Mouse (Mus musculus): ENCODE data around the gene Gnptab. TPM values are rescaled to one million over a fixed set of nuclear protein-coding genes. Genes with fewer than 3 reads are reported as not detected.
A peak's percentile ranks its signal among the peaks of the same experiment; 100 is the strongest.

Gnptab gene
- total RNA-seq, 1 experiment = 25.1 TPM

- no peak for TF ChIP-seq ZNF384 (IDR thresholded peaks at IDR 0.05; ENCODE audit: low read depth, low read length)
- no peak for TF ChIP-seq CHD2 (IDR thresholded peaks at IDR 0.05; ENCODE audit: low read depth, low read length)
- TF ChIP-seq MAFK (IDR thresholded peaks at IDR 0.05; ENCODE audit: insufficient read depth, low read depth, low read length) = no peak
- no peak for TF ChIP-seq HCFC1 (IDR thresholded peaks at IDR 0.05; ENCODE audit: borderline replicate concordance, insufficient read depth, low read length)
- no peak for TF ChIP-seq ZC3H11A (IDR thresholded peaks at IDR 0.05; ENCODE audit: borderline replicate concordance, low read depth, low read length)
- Histone ChIP-seq H3K27ac (ENCODE audit: insufficient read depth, low read depth, low read length, poor library complexity, severe bottlenecking) (no peak overlapping the region), H3K36me3 (ENCODE audit: control insufficient read depth, insufficient read depth, low read length, poor library complexity, severe bottlenecking) (no peaks in the 10 kb centered on the region), H3K9me3 (ENCODE audit: control insufficient read depth, insufficient read depth, low read depth, low read length) (no peaks in the 10 kb centered on the region), H3K9ac (ENCODE audit: insufficient read depth, low read depth, low read length, poor library complexity, severe bottlenecking) (peak overlapping the region; percentile 39; the same call in 1 of the 2 replicates), H3K4me1 (ENCODE audit: control insufficient read depth in 2 of 2, insufficient read depth in 2 of 2, low read length in 2 of 2, poor library complexity in 1 of 2) (peaks cover 0 to 5% of the 10 kb centered on the region in 2 experiments; a peak in 1 of 4 replicates), H3K4me3 (ENCODE audit: insufficient read depth in 1 of 2, low read depth in 1 of 2, low read length in 2 of 2, poor library complexity in 1 of 2, severe bottlenecking in 1 of 2) (peak overlapping the region; percentile 70 to 77)
- in situ Hi-C loops (cut with MboI; ENCODE audit: low sequenced_read_pairs in 2 of 2, unreplicated experiment in 2 of 2) = no loop called here
- DNase-seq (ENCODE audit: low read depth, low spot score) = no peak
Observed at GRCm38 (mm10) chr10:88356983-88357559, 21.9 kb upstream of the Gnptab start.

GRCm38 (mm10) chr10:88362218-88362617 is 16.7 kb upstream of the Gnptab start:
- Histone ChIP-seq H3K9ac (ENCODE audit: insufficient read depth, low read depth, low read length, poor library complexity, severe bottlenecking) (no peak overlapping the region), H3K27ac (ENCODE audit: insufficient read depth, low read depth, low read length, poor library complexity, severe bottlenecking) (no peak overlapping the region), H3K36me3 (ENCODE audit: control insufficient read depth, insufficient read depth, low read length, poor library complexity, severe bottlenecking) (no peaks in the 10 kb centered on the region), H3K9me3 (ENCODE audit: control insufficient read depth, insufficient read depth, low read depth, low read length) (no peaks in the 10 kb centered on the region), H3K4me1 (ENCODE audit: control insufficient read depth in 2 of 2, insufficient read depth in 2 of 2, low read length in 2 of 2, poor library complexity in 1 of 2) (no peaks in the 10 kb centered on the region), H3K4me3 (ENCODE audit: insufficient read depth in 1 of 2, low read depth in 1 of 2, low read length in 2 of 2, poor library complexity in 1 of 2, severe bottlenecking in 1 of 2) (no peak overlapping the region)
- TF ChIP-seq ZNF384 (IDR thresholded peaks at IDR 0.05; ENCODE audit: low read depth, low read length) (no peak), HCFC1 (IDR thresholded peaks at IDR 0.05; ENCODE audit: borderline replicate concordance, insufficient read depth, low read length) (no peak), MAFK (IDR thresholded peaks at IDR 0.05; ENCODE audit: insufficient read depth, low read depth, low read length) (no peak), ZC3H11A (IDR thresholded peaks at IDR 0.05; ENCODE audit: borderline replicate concordance, low read depth, low read length) (no peak), CHD2 (IDR thresholded peaks at IDR 0.05; ENCODE audit: low read depth, low read length) (no peak)
- DNase-seq (ENCODE audit: low read depth, low spot score) = no peak
- in situ Hi-C loops (cut with MboI; ENCODE audit: low sequenced_read_pairs in 2 of 2, unreplicated experiment in 2 of 2) = no loop called here

- Histone ChIP-seq H3K36me3 (ENCODE audit: control insufficient read depth, insufficient read depth, low read length, poor library complexity, severe bottlenecking) (no peaks in the 10 kb centered on the region), H3K27ac (ENCODE audit: insufficient read depth, low read depth, low read length, poor library complexity, severe bottlenecking) (no peak overlapping the region), H3K4me1 (ENCODE audit: control insufficient read depth in 2 of 2, insufficient read depth in 2 of 2, low read length in 2 of 2, poor library complexity in 1 of 2) (no peaks in the 10 kb centered on the region), H3K9me3 (ENCODE audit: control insufficient read depth, insufficient read depth, low read depth, low read length) (no peaks in the 10 kb centered on the region), H3K4me3 (ENCODE audit: insufficient read depth in 1 of 2, low read depth in 1 of 2, low read length in 2 of 2, poor library complexity in 1 of 2, severe bottlenecking in 1 of 2) (no peak overlapping the region), H3K9ac (ENCODE audit: insufficient read depth, low read depth, low read length, poor library complexity, severe bottlenecking) (no peak overlapping the region)
- in situ Hi-C loops (cut with MboI; ENCODE audit: low sequenced_read_pairs in 2 of 2, unreplicated experiment in 2 of 2) = no loop called here
- DNase-seq (ENCODE audit: low read depth, low spot score) = no peak
- no peak for TF ChIP-seq ZC3H11A (IDR thresholded peaks at IDR 0.05; ENCODE audit: borderline replicate concordance, low read depth, low read length)
- no peak for TF ChIP-seq ZNF384 (IDR thresholded peaks at IDR 0.05; ENCODE audit: low read depth, low read length)
- no peak for TF ChIP-seq HCFC1 (IDR thresholded peaks at IDR 0.05; ENCODE audit: borderline replicate concordance, insufficient read depth, low read length)
- TF ChIP-seq MAFK (IDR thresholded peaks at IDR 0.05; ENCODE audit: insufficient read depth, low read depth, low read length) = no peak
- TF ChIP-seq CHD2 (IDR thresholded peaks at IDR 0.05; ENCODE audit: low read depth, low read length) = no peak
Observed at GRCm38 (mm10) chr10:88364221-88364620, 14.7 kb upstream of the Gnptab start.

GRCm38 (mm10) chr10:88369233-88369632 is 9.7 kb upstream of the Gnptab start:
- Histone ChIP-seq H3K4me1 (ENCODE audit: control insufficient read depth in 2 of 2, insufficient read depth in 2 of 2, low read length in 2 of 2, poor library complexity in 1 of 2) (no peaks in the 10 kb centered on the region), H3K9me3 (ENCODE audit: control insufficient read depth, insufficient read depth, low read depth, low read length) (no peaks in the 10 kb centered on the region), H3K27ac (ENCODE audit: insufficient read depth, low read depth, low read length, poor library complexity, severe bottlenecking) (no peak overlapping the region), H3K9ac (ENCODE audit: insufficient read depth, low read depth, low read length, poor library complexity, severe bottlenecking) (no peak overlapping the region), H3K4me3 (ENCODE audit: insufficient read depth in 1 of 2, low read depth in 1 of 2, low read length in 2 of 2, poor library complexity in 1 of 2, severe bottlenecking in 1 of 2) (no peak overlapping the region), H3K36me3 (ENCODE audit: control insufficient read depth, insufficient read depth, low read length, poor library complexity, severe bottlenecking) (no peaks in the 10 kb centered on the region)
- TF ChIP-seq ZC3H11A (IDR thresholded peaks at IDR 0.05; ENCODE audit: borderline replicate concordance, low read depth, low read length) = no peak
- DNase-seq (ENCODE audit: low read depth, low spot score) = no peak
- in situ Hi-C loops (cut with MboI; ENCODE audit: low sequenced_read_pairs in 2 of 2, unreplicated experiment in 2 of 2) = no loop called here

GRCm38 (mm10) chr10:88371793-88372192 is 7.1 kb upstream of the Gnptab start:
- in situ Hi-C loops (cut with MboI; ENCODE audit: low sequenced_read_pairs in 2 of 2, unreplicated experiment in 2 of 2) = no loop called here
- no peak for TF ChIP-seq CHD2 (IDR thresholded peaks at IDR 0.05; ENCODE audit: low read depth, low read length)
- H3K4me3 ChIP-seq (ENCODE audit: insufficient read depth in 1 of 2, low read depth in 1 of 2, low read length in 2 of 2, poor library complexity in 1 of 2, severe bottlenecking in 1 of 2) = no peak overlapping the region
- no peak overlapping the region for H3K9ac ChIP-seq (ENCODE audit: insufficient read depth, low read depth, low read length, poor library complexity, severe bottlenecking)
- no peaks in the 10 kb centered on the region for H3K9me3 ChIP-seq (ENCODE audit: control insufficient read depth, insufficient read depth, low read depth, low read length)
- H3K36me3 ChIP-seq (ENCODE audit: control insufficient read depth, insufficient read depth, low read length, poor library complexity, severe bottlenecking) = no peaks in the 10 kb centered on the region
- no peak for DNase-seq (ENCODE audit: low read depth, low spot score)
- H3K27ac ChIP-seq (ENCODE audit: insufficient read depth, low read depth, low read length, poor library complexity, severe bottlenecking) = no peak overlapping the region
- H3K4me1 ChIP-seq (ENCODE audit: control insufficient read depth in 2 of 2, insufficient read depth in 2 of 2, low read length in 2 of 2, poor library complexity in 1 of 2) = 0 out of 4 replicates have a peak, but pooled peaks cover 0 to 3% of the 10 kb centered on the region in 2 experiments

Data from ES-E14 (cell line).